Mouse (Mus musculus): ENCODE data around the gene Celsr3. TPM values are rescaled to one million over a fixed set of nuclear protein-coding genes. Genes with fewer than 3 reads are reported as not detected.

Gene Celsr3
- polyA plus RNA-seq, 1 experiment from 2014 or later, result 0.12 TPM

DNA sequence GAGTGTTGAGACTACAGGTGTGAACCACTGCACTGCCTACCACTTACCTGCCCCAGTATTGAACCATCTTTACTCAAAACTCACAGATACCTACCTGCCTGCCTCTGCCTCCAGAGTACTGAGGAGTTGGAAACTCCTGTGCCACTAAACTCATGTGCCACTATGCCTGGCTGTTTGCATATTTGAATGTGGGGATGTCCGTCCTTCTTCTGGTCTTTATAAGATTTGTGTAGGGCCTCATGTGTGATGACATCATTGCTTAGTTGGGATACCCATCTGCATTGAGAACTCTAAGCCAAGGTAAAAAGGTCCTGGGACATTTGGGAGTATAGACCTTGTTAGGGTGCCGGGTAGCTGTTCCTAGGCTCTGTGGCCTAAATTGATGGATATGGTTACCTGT is 39.0 kb upstream of the Celsr3 start:
- Histone ChIP-seq H3K4me1 (ENCODE audit: insufficient read depth, low read length) (peaks cover 64% of the 10 kb centered on the region), H3K27ac (ENCODE audit: low read length) (no peak overlapping the region), H3K27me3 (ENCODE audit: insufficient read depth, low read length) (no peaks in the 10 kb centered on the region), H3K9ac (replicated peaks; ENCODE audit: low read length) (no peak overlapping the region), H3K4me3 (ENCODE audit: low read length) (no peak overlapping the region), H3K36me3 (ENCODE audit: insufficient read depth, low read length) (peaks cover 6% of the 10 kb centered on the region; the same call in 1 of the 2 replicates), H3K9me3 (ENCODE audit: low read length) (no peaks in the 10 kb centered on the region), H3K4me2 (replicated peaks; ENCODE audit: low read depth, low read length) (no peak overlapping the region)
- no peak for ATAC-seq (ENCODE audit: low FRiP score, low TSS enrichment)
- WGBS, result 86% methylated on average over 2 of the region's 2 CpGs

DNA sequence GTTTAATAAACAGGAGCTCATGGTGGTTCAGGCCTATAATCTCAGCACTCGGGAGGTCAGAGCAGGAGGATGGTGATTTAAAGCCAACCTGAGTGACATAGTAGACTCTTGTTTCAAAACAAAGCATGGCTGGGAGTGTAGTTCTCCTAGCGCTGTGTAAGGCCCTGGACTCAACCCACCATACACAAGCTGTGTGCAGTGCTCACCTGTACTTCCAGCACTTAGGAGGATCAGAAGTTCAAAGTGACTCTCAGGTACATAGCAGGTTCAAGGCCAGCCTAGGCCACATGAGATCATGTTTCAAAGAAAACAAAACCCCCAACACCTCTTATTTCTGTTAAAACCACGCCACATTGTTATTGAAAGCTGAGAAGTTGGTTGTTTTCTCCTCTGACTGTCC is 37.4 kb upstream of the Celsr3 start:
- Histone ChIP-seq H3K9ac (replicated peaks; ENCODE audit: low read length) (0 out of 2 replicates have a peak overlapping the region, but pooled peaks have one; percentile 7), H3K27ac (ENCODE audit: low read length) (no peak overlapping the region), H3K4me1 (ENCODE audit: insufficient read depth, low read length) (peaks cover 70% of the 10 kb centered on the region), H3K4me2 (replicated peaks; ENCODE audit: low read depth, low read length) (no peak overlapping the region), H3K36me3 (ENCODE audit: insufficient read depth, low read length) (peaks cover 6% of the 10 kb centered on the region; the same call in 1 of the 2 replicates), H3K9me3 (ENCODE audit: low read length) (no peaks in the 10 kb centered on the region), H3K27me3 (ENCODE audit: insufficient read depth, low read length) (no peaks in the 10 kb centered on the region), H3K4me3 (ENCODE audit: low read length) (no peak overlapping the region)
- 31% methylated on average over 3 of the region's 3 CpGs for WGBS
- no peak for ATAC-seq (ENCODE audit: low FRiP score, low TSS enrichment)

DNA sequence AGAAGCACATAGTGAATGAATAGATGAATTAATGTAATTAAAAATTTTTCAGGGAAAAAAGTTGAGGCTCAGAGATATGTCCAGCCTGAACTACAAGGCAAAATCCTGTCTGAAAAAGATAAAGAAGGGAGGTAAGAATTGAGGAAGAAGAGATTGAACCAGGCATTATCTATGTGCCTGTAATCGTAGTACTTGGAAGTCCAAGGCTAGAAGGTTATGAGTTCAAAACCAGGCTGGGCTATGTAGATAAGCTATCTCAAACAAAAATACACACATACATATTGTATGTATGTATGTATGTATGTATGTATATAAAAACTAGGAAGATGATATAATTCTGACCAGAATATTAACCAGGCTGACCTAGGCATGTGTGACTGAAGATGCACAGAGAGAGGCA is 33.8 kb upstream of the Celsr3 start:
- Histone ChIP-seq H3K4me3 (ENCODE audit: low read length) (no peak overlapping the region), H3K27me3 (ENCODE audit: insufficient read depth, low read length) (no peaks in the 10 kb centered on the region), H3K36me3 (ENCODE audit: insufficient read depth, low read length) (peaks cover 13% of the 10 kb centered on the region), H3K9ac (replicated peaks; ENCODE audit: low read length) (no peak overlapping the region), H3K27ac (ENCODE audit: low read length) (no peak overlapping the region), H3K9me3 (ENCODE audit: low read length) (no peaks in the 10 kb centered on the region), H3K4me1 (ENCODE audit: insufficient read depth, low read length) (peaks cover 80% of the 10 kb centered on the region), H3K4me2 (replicated peaks; ENCODE audit: low read depth, low read length) (no peak overlapping the region)
- no peak for ATAC-seq (ENCODE audit: low FRiP score, low TSS enrichment)
- WGBS, result 78% methylated on average over 1 of the region's 1 CpGs

DNA sequence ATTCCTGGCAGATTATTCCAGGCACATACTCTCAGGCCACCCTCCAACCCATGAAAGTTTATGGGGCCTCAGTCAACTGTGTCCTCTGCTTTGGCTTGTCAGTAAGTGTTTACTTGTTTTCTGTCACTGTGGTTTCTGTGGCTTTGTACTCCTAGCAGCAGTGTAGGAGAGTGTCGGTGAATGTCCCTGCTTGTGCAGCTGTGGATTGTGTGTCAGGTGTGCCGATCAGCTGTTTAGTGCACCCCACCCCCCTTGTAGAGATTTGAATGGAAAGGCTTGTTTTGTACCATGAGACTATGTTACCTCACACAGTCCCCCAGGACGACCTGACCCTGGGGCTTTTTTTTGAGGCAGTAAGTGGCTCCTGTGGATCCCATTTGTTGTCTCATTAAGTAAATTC is 33.4 kb upstream of the Celsr3 start:
- no peak overlapping the region for H3K9ac ChIP-seq (replicated peaks; ENCODE audit: low read length)
- peaks cover 18% of the 10 kb centered on the region for H3K36me3 ChIP-seq (ENCODE audit: insufficient read depth, low read length)
- no peaks in the 10 kb centered on the region for H3K27me3 ChIP-seq (ENCODE audit: insufficient read depth, low read length)
- H3K9me3 ChIP-seq (ENCODE audit: low read length), result no peaks in the 10 kb centered on the region
- no peak overlapping the region for H3K27ac ChIP-seq (ENCODE audit: low read length)
- peaks cover 76% of the 10 kb centered on the region for H3K4me1 ChIP-seq (ENCODE audit: insufficient read depth, low read length)
- WGBS, result 49% methylated on average over 3 of the region's 3 CpGs
- H3K4me3 ChIP-seq (ENCODE audit: low read length), result no peak overlapping the region
- ATAC-seq (ENCODE audit: low FRiP score, low TSS enrichment), result no peak
- H3K4me2 ChIP-seq (replicated peaks; ENCODE audit: low read depth, low read length), result no peak overlapping the region

DNA sequence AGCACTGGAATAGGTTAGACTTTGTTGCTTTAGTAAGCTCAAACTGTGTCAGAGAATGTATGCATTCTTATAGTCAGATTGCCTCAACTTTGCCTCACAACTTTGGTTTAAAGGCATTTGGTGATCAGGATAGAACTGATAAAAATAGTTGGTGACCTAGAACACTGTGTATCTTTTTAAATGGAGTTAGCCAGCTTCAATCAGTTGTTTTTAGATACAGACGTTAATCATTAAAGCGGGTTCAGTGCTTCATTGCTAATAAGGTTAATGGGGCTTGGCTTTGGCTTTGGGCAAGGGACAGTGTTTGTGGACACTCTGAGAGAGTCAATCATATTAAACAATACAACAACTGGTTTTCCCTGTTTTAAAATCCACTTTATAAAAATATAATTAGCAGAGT is 30.8 kb upstream of the Celsr3 start:
- Histone ChIP-seq H3K27me3 (ENCODE audit: insufficient read depth, low read length) (no peaks in the 10 kb centered on the region), H3K36me3 (ENCODE audit: insufficient read depth, low read length) (peaks cover 38% of the 10 kb centered on the region), H3K4me2 (replicated peaks; ENCODE audit: low read depth, low read length) (peak overlapping the region; percentile 42), H3K4me1 (ENCODE audit: insufficient read depth, low read length) (peaks cover 57% of the 10 kb centered on the region), H3K4me3 (ENCODE audit: low read length) (no peak overlapping the region), H3K27ac (ENCODE audit: low read length) (peak overlapping the region; percentile 61), H3K9me3 (ENCODE audit: low read length) (no peaks in the 10 kb centered on the region), H3K9ac (replicated peaks; ENCODE audit: low read length) (no peak overlapping the region)
- ATAC-seq (ENCODE audit: low FRiP score, low TSS enrichment), result peak; percentile 50; the same call in 1 of the 2 replicates
- 15% methylated on average over 2 of the region's 2 CpGs for WGBS

DNA sequence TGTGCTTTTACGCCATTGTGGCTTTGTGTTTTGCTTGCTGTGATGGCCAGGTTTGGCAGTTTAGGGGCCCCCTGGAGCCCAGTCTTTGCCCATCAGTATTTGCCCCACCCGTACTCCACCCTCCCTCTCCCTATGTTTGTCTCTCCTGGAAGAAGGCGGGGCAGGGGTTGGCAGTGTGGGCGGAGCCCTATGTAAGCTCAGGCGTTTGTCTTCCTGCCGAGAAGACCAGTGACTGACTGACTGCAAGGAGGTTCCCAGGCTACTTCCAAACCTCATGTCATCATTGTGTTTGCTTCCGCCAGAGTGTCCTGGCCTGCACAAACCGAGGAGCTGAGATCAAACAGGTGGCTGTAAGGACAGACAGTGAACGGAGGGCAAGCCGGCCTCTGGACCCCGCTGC is 30.4 kb upstream of the Celsr3 start:
- Histone ChIP-seq H3K4me2 (replicated peaks; ENCODE audit: low read depth, low read length) (peak overlapping the region; percentile 42), H3K4me3 (ENCODE audit: low read length) (peak overlapping the region; percentile 24), H3K9ac (replicated peaks; ENCODE audit: low read length) (0 out of 2 replicates have a peak overlapping the region, but pooled peaks have one; percentile 29), H3K27ac (ENCODE audit: low read length) (peak overlapping the region; percentile 61; the same call in 1 of the 2 replicates), H3K4me1 (ENCODE audit: insufficient read depth, low read length) (peaks cover 57% of the 10 kb centered on the region), H3K9me3 (ENCODE audit: low read length) (no peaks in the 10 kb centered on the region), H3K36me3 (ENCODE audit: insufficient read depth, low read length) (peaks cover 39% of the 10 kb centered on the region), H3K27me3 (ENCODE audit: insufficient read depth, low read length) (no peaks in the 10 kb centered on the region)
- 23% methylated on average over 11 of the region's 11 CpGs for WGBS
- ATAC-seq (ENCODE audit: low FRiP score, low TSS enrichment), result peak; percentile 89

DNA sequence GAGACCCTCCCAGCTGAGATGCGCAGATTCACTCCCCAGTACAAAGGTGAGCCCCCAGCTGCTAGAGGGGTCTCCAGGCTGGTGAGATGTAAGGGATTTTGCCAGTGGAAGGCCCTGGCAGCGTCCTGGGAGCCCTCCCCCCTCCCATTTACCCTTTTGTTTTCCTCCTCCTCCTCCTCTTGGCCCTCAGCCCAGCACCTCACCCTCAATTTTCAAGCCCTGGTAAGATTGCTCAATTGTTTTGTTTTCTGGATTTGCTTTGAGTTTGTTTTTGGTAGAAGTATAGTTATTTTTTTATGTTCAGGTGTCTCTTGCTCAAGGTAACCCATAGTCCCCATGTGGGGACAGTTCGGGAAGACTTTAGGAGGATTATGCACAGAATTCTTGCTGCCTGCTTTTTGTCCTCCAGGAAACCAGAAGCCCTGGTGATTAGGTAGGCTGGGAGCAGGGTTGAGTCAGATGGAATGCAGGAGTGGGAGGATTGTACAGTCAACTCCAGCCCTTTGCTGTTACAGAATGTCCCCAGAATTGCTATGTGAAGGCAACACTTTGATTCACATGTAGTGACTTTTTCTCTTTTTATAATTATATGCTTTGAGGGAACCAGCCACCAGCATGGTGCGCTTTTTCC is 29.7 kb upstream of the Celsr3 start:
- Histone ChIP-seq H3K27me3 (ENCODE audit: insufficient read depth, low read length) (no peaks in the 10 kb centered on the region), H3K36me3 (ENCODE audit: insufficient read depth, low read length) (peaks cover 42% of the 10 kb centered on the region), H3K9me3 (ENCODE audit: low read length) (no peaks in the 10 kb centered on the region), H3K4me2 (replicated peaks; ENCODE audit: low read depth, low read length) (peak overlapping the region; percentile 42), H3K27ac (ENCODE audit: low read length) (peak overlapping the region; percentile 61; the same call in 1 of the 2 replicates), H3K9ac (replicated peaks; ENCODE audit: low read length) (peak overlapping the region; percentile 14; the same call in 1 of the 2 replicates), H3K4me3 (ENCODE audit: low read length) (no peak overlapping the region), H3K4me1 (ENCODE audit: insufficient read depth, low read length) (peaks cover 54% of the 10 kb centered on the region)
- 73% methylated on average over 4 of the region's 4 CpGs for WGBS
- no peak for ATAC-seq (ENCODE audit: low FRiP score, low TSS enrichment)

DNA sequence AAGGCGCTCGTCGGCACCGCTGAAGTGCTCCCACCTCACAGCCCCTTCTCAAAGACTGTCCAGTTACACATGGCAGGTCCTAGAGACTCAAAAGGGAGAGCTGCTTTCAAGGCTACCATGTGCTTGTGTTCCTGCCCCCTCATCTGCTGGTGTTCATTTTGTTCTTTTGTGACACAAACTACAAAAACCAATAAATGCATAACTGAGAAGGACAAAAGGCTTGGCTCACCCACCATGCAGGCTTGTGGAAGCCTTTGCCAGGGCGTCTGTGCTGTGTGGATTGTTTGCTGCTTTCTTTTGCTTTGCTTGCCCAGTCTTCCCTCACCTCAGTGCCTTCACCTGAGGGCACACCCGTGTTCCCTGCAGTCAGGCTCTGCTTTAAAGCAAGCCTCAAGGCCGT is 28.6 kb upstream of the Celsr3 start:
- H3K36me3 ChIP-seq (ENCODE audit: insufficient read depth, low read length), result peaks cover 52% of the 10 kb centered on the region

DNA sequence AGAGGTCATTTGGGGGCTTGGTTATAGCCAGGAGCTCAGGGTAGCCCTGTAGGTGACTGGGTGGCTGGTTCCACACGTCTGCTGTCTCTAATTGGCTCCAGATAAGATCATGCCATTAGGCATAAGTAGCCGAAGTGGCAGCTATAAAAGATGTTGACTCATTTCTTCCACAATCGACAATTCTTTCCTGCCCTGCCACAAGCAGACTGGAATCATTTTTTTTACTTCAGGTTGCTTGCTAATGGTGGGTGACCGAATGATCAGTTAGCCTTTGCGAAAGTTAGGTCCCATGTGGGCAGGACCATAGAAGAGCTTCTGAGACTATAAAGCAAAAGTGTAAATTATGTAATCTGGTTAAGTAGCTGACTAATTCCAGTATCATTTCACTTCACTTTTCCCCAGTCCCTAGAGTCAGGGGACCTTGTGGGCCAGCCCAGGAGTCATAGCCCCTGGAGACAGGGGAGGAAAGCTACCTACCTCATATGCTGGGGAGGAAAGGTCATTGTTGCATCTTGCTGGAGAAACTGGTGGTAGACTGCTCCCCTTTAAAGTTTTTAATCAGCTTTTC is 27.5 kb upstream of the Celsr3 start:
- Histone ChIP-seq H3K4me1 (ENCODE audit: insufficient read depth, low read length) (peaks cover 38% of the 10 kb centered on the region), H3K9ac (replicated peaks; ENCODE audit: low read length) (no peak overlapping the region), H3K9me3 (ENCODE audit: low read length) (no peaks in the 10 kb centered on the region), H3K36me3 (ENCODE audit: insufficient read depth, low read length) (peaks cover 53% of the 10 kb centered on the region), H3K27ac (ENCODE audit: low read length) (no peak overlapping the region), H3K4me2 (replicated peaks; ENCODE audit: low read depth, low read length) (no peak overlapping the region), H3K4me3 (ENCODE audit: low read length) (no peak overlapping the region), H3K27me3 (ENCODE audit: insufficient read depth, low read length) (no peaks in the 10 kb centered on the region)
- ATAC-seq (ENCODE audit: low FRiP score, low TSS enrichment), result no peak
- WGBS, result 71% methylated on average over 5 of the region's 5 CpGs

More for the DNA sequence above, 28.6 kb upstream of the Celsr3 start:
- Histone ChIP-seq H3K27me3 (ENCODE audit: insufficient read depth, low read length) (no peaks in the 10 kb centered on the region), H3K9ac (replicated peaks; ENCODE audit: low read length) (no peak overlapping the region), H3K4me2 (replicated peaks; ENCODE audit: low read depth, low read length) (no peak overlapping the region), H3K4me1 (ENCODE audit: insufficient read depth, low read length) (peaks cover 49% of the 10 kb centered on the region), H3K27ac (ENCODE audit: low read length) (no peak overlapping the region), H3K9me3 (ENCODE audit: low read length) (no peaks in the 10 kb centered on the region), H3K4me3 (ENCODE audit: low read length) (no peak overlapping the region)
- ATAC-seq (ENCODE audit: low FRiP score, low TSS enrichment), result no peak
- WGBS, result 88% methylated on average over 7 of the region's 7 CpGs

DNA sequence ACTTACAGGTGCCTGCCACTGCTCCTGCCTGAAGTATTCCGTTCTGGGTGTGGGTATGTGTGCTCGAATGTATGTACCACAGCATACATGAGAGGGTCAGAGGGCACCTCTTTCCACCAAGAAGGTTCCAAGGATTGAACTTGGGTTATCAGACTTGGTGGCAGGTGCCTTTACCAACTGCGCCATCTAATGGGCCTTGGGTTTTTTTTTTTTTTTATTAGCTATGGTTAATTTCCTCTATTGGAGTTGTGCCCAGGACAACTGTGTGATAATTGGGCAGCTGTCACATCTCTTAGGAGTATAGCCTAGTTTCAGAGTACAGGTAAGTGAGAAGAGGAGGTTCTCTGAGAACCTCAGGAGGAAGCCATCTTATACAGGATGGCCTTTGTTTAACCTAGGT is 26.6 kb upstream of the Celsr3 start:
- H3K9me3 ChIP-seq (ENCODE audit: low read length), result no peaks in the 10 kb centered on the region
- H3K4me3 ChIP-seq (ENCODE audit: low read length), result no peak overlapping the region
- H3K4me2 ChIP-seq (replicated peaks; ENCODE audit: low read depth, low read length), result no peak overlapping the region
- no peak for ATAC-seq (ENCODE audit: low FRiP score, low TSS enrichment)
- H3K4me1 ChIP-seq (ENCODE audit: insufficient read depth, low read length), result peaks cover 28% of the 10 kb centered on the region
- peaks cover 63% of the 10 kb centered on the region for H3K36me3 ChIP-seq (ENCODE audit: insufficient read depth, low read length)
- WGBS, result 92% methylated on average over 3 of the region's 3 CpGs
- H3K27ac ChIP-seq (ENCODE audit: low read length), result no peak overlapping the region
- H3K27me3 ChIP-seq (ENCODE audit: insufficient read depth, low read length), result no peaks in the 10 kb centered on the region
- no peak overlapping the region for H3K9ac ChIP-seq (replicated peaks; ENCODE audit: low read length)

Measured in kidney, embryonic 16.5 days (tissue).